1 mouse cellular context compared by ENCODE assay signal in genomic region chr13:24456385-24456784, GRCm38 (mm10).
TF ChIP-seq lines count a peak whose summit lies in the region.

No protein-coding gene starts in this region.

TF ChIP-seq in MEL, 35 proteins besides CTCF, POLR2A, EP300 and RAD21 (continued from another document):
- peak; percentile 85 for TF ChIP-seq MYB (IDR thresholded peaks at IDR 0.05; ENCODE audit: low read depth, low read length)
- no peak for TF ChIP-seq ZMIZ1 (IDR thresholded peaks at IDR 0.05; ENCODE audit: low read depth, low read length)
- no peak for TF ChIP-seq JUND (IDR thresholded peaks at IDR 0.05; ENCODE audit: low read depth, low read length)
- peak; percentile 65 for TF ChIP-seq MAX (IDR thresholded peaks at IDR 0.05; ENCODE audit: low read length)
- no peak for TF ChIP-seq KAT2A (conservative IDR thresholded peaks at IDR 0.05; ENCODE audit: low read depth, low read length)
- no peak for TF ChIP-seq E2F4 (IDR thresholded peaks at IDR 0.05; ENCODE audit: borderline replicate concordance, low read depth, low read length)
- TF ChIP-seq ZNF384 (IDR thresholded peaks at IDR 0.05; ENCODE audit: low read depth, low read length): no peak
- no peak for TF ChIP-seq CHD1 (IDR thresholded peaks at IDR 0.05; ENCODE audit: low read depth, low read length)
- peak; percentile 56; the same call in 1 of the 2 replicates for TF ChIP-seq TBP (IDR thresholded peaks at IDR 0.05; ENCODE audit: low read depth, low read length)
- TF ChIP-seq TAL1 (IDR thresholded peaks at IDR 0.05; ENCODE audit: low read length): no peak
- no peak for TF ChIP-seq USF1 (IDR thresholded peaks at IDR 0.05; ENCODE audit: low read depth, low read length)
- no peak for TF ChIP-seq SMC3 (IDR thresholded peaks at IDR 0.05; ENCODE audit: low read depth, low read length)
- peak; percentile 42; the same call in 1 of the 2 replicates for TF ChIP-seq BHLHE40 (IDR thresholded peaks at IDR 0.05; ENCODE audit: borderline replicate concordance, low read depth, low read length)
- peak; percentile 61; the same call in 1 of the 2 replicates for TF ChIP-seq MYC (IDR thresholded peaks at IDR 0.05; ENCODE audit: low read depth, low read length)
- no peak for TF ChIP-seq UBTF (IDR thresholded peaks at IDR 0.05; ENCODE audit: borderline replicate concordance, insufficient read depth, low read depth, low read length)
- TF ChIP-seq POLR2AphosphoS2 (IDR thresholded peaks at IDR 0.05; ENCODE audit: low read length): no peak
- TF ChIP-seq GATA1 (IDR thresholded peaks at IDR 0.05; ENCODE audit: low read depth, low read length): peak; percentile 87
- TF ChIP-seq MAFK (IDR thresholded peaks at IDR 0.05; ENCODE audit: borderline replicate concordance, low read depth, low read length): no peak
- TF ChIP-seq ELF1 (IDR thresholded peaks at IDR 0.05; ENCODE audit: low read depth, low read length): no peak; the same call in 1 of the 2 replicates
- 0 out of 2 replicates have a peak, but pooled peaks have one; percentile 15 for TF ChIP-seq HCFC1 (IDR thresholded peaks at IDR 0.05; ENCODE audit: low read depth, low read length)
- TF ChIP-seq MAZ (IDR thresholded peaks at IDR 0.05; ENCODE audit: low read depth, low read length): 0 out of 2 replicates have a peak, but pooled peaks have one; percentile 63
- peak; percentile 76 for TF ChIP-seq TCF12 (IDR thresholded peaks at IDR 0.05; ENCODE audit: low read depth, low read length)
- peak; percentile 64 for TF ChIP-seq ETS1 (IDR thresholded peaks at IDR 0.05; ENCODE audit: low read depth, low read length)
- TF ChIP-seq ZKSCAN1 (IDR thresholded peaks at IDR 0.05; ENCODE audit: low read depth, low read length): no peak
- no peak for TF ChIP-seq MXI1 (IDR thresholded peaks at IDR 0.05; ENCODE audit: low read depth, low read length)
- no peak for TF ChIP-seq GABPA (IDR thresholded peaks at IDR 0.05; ENCODE audit: low read depth, low read length)
